In the genomic region with DNA sequence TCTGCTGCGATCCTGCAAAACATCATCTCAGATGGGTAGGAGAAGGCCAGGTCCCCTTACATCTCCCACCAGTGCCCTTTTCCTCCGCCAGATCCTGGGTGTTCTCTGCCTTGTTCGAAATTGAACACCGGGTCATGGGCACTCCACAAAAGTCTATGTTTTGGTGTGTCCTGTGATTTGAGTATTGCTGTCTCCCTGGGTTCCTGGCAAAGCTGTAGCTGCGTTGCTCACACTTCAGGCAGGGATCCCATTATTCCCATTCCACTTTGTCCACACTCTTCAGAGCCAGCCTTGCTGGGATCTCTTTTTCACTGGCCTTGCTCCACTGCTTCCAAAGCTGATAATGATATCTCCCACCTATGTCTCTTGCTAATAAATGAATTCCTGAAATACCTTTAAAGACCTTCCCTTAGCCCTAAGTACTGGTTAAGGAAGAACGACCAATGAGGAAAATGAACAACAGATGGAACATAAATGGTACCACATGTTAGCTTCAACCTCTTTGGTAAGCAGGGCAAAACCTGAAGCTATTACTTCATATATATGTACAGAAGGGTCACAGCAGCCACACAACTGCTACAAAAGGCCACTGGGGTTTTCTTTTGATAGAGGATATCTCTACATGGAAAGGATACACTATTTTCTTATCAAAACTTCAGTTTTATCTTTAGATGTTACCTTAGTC, we compare ENCODE assay signal across 25 mouse cellular contexts. TPM values are rescaled to one million over a fixed set of nuclear protein-coding genes. Genes with fewer than 3 reads are reported as not detected.
DNase-seq lines count a peak whose midpoint lies in the region; ATAC-seq and TF ChIP-seq lines count a peak whose summit lies in the region.
"Had no signal": no experiment of that assay in that cellular context is flagged by ENCODE, and none has a peak within 500 bp of the region (broad histone marks: within the 10 kb centered on the region; RNA-seq: fewer than 3 reads in every experiment).

No protein-coding gene starts in this region.

- H3K9ac ChIP-seq in forebrain, embryonic 12.5 days: no peak overlapping the region
- H3K9ac ChIP-seq in limb, embryonic 15.5 days: no peak overlapping the region
- H3K9ac ChIP-seq: heart, embryonic 15.5 days; hindbrain, embryonic 14.5 days; midbrain, embryonic 12.5 days had no signal

- peak overlapping the region; percentile 74 for H3K27ac ChIP-seq in forebrain, embryonic 10.5 days
- no peak overlapping the region for H3K27ac ChIP-seq in forebrain, embryonic 12.5 days
- peak overlapping the region; percentile 22; the same call in 1 of the 2 replicates for H3K27ac ChIP-seq in embryonic fibroblast, embryonic 13.5 days (ENCODE audit: insufficient read depth, low read length)
- H3K27ac ChIP-seq in limb, embryonic 15.5 days: peak overlapping the region; percentile 68
- H3K27ac ChIP-seq: heart, embryonic 15.5 days; hindbrain, embryonic 14.5 days; layer of hippocampus, adult 2 months; left cerebral cortex, adult 2 months; midbrain, embryonic 12.5 days had no signal

- no peak overlapping the region for H3K4me3 ChIP-seq in forebrain, embryonic 10.5 days
- H3K4me3 ChIP-seq in forebrain, embryonic 12.5 days (replicated peaks): no peak overlapping the region
- H3K4me3 ChIP-seq in embryonic fibroblast, embryonic 13.5 days (ENCODE audit: insufficient read depth, low read length): no peak overlapping the region
- H3K4me3 ChIP-seq in limb, embryonic 15.5 days: no peak overlapping the region
- H3K4me3 ChIP-seq: heart, embryonic 15.5 days; layer of hippocampus, adult 2 months; left cerebral cortex, adult 2 months; midbrain, embryonic 12.5 days; myocyte had no signal

- no peak for TF ChIP-seq POLR2A in embryonic fibroblast, embryonic 13.5 days (IDR thresholded peaks at IDR 0.05; ENCODE audit: low read depth, low read length)

- H3K27me3 ChIP-seq in forebrain, embryonic 10.5 days (ENCODE audit: poor library complexity, severe bottlenecking): no peaks in the 10 kb centered on the region
- no peaks in the 10 kb centered on the region for H3K27me3 ChIP-seq in forebrain, embryonic 12.5 days
- no peaks in the 10 kb centered on the region for H3K27me3 ChIP-seq in limb, embryonic 15.5 days
- H3K27me3 ChIP-seq: CH12.LX; heart, embryonic 15.5 days; midbrain, embryonic 12.5 days had no signal

- 67% methylated on average over 6 of the region's 6 CpGs for WGBS in forebrain, embryonic 10.5 days
- 83% methylated on average over 6 of the region's 6 CpGs for WGBS in forebrain, embryonic 12.5 days
- 32% methylated on average over 6 of the region's 6 CpGs for WGBS in limb, embryonic 15.5 days

- H3K4me2 ChIP-seq in forebrain, embryonic 12.5 days: no peak overlapping the region
- no peak overlapping the region for H3K4me2 ChIP-seq in limb, embryonic 15.5 days
- H3K4me2 ChIP-seq: heart, embryonic 15.5 days; hindbrain, embryonic 14.5 days; midbrain, embryonic 12.5 days had no signal

- H3K4me1 ChIP-seq in forebrain, embryonic 10.5 days: peaks cover 16% of the 10 kb centered on the region
- peaks cover 8% of the 10 kb centered on the region for H3K4me1 ChIP-seq in forebrain, embryonic 12.5 days
- H3K4me1 ChIP-seq in embryonic fibroblast, embryonic 13.5 days (ENCODE audit: control insufficient read depth, insufficient read depth, low read length): peaks cover 2% of the 10 kb centered on the region; the same call in 1 of the 2 replicates
- peaks cover 27% of the 10 kb centered on the region for H3K4me1 ChIP-seq in limb, embryonic 15.5 days
- H3K4me1 ChIP-seq: midbrain, embryonic 12.5 days had no signal

- ATAC-seq in forebrain, embryonic 12.5 days (ENCODE audit: low FRiP score): no peak
- no peak for ATAC-seq in limb, embryonic 15.5 days (ENCODE audit: insufficient number of reproducible peaks, low FRiP score, low TSS enrichment, low read depth)
- ATAC-seq: intestine, postnatal 0 days had no signal

- no peaks in the 10 kb centered on the region for H3K36me3 ChIP-seq in forebrain, embryonic 10.5 days (replicated peaks)
- no peaks in the 10 kb centered on the region for H3K36me3 ChIP-seq in forebrain, embryonic 12.5 days (replicated peaks)
- no peaks in the 10 kb centered on the region for H3K36me3 ChIP-seq in limb, embryonic 15.5 days
- H3K36me3 ChIP-seq: heart, embryonic 15.5 days; midbrain, embryonic 12.5 days had no signal

- no peak for TF ChIP-seq CTCF in embryonic fibroblast, embryonic 13.5 days (IDR thresholded peaks at IDR 0.05; ENCODE audit: borderline replicate concordance, insufficient read depth, low read length)

- DNase-seq in forebrain, embryonic 10.5 days (ENCODE audit: extremely low spot score, low spot score): no peak
- peak; percentile 75 for DNase-seq in embryo, embryonic 11 days
- DNase-seq in urinary bladder, adult 18-20 months (ENCODE audit: low spot score in 2 of 2): no peak
- DNase-seq in urinary bladder, postnatal 36 days (ENCODE audit: low spot score in 2 of 2): no peak
- DNase-seq in T-cell, adult 2 months (ENCODE audit: low spot score): no peak
- DNase-seq: adrenal gland, postnatal 10 days; cerebellum, adult 18-20 months; cerebellum, postnatal 36 days; gastrocnemius, postnatal 10 days; heart, adult 18-20 months; lung, adult 18-20 months; spleen, adult 18-20 months; thymus, adult 18-20 months had no signal

- no peaks in the 10 kb centered on the region for H3K9me3 ChIP-seq in forebrain, embryonic 10.5 days
- H3K9me3 ChIP-seq in forebrain, embryonic 12.5 days: no peaks in the 10 kb centered on the region
- no peaks in the 10 kb centered on the region for H3K9me3 ChIP-seq in limb, embryonic 15.5 days
- H3K9me3 ChIP-seq: heart, embryonic 15.5 days; midbrain, embryonic 12.5 days had no signal

RNA-seq across cellular contexts. Expression of a gene that starts 53.0 kb away (rescaled TPM):
- 22.5 and 23.7 TPM in 2 replicates for polyA plus RNA-seq in forebrain, embryonic 10.5 days (2016; fragmentation: Nextera tagmentation; extraction: Ambion mirVana)
- 34.9 and 45.4 TPM in 2 replicates for polyA plus RNA-seq in forebrain, embryonic 12.5 days (2016; fragmentation: Nextera tagmentation; extraction: Ambion mirVana)
- polyA plus RNA-seq in embryonic fibroblast, embryonic 13.5 days (2011; ENCODE audit: insufficient read length, low read depth, missing spikeins): 78.9 and 165 TPM in 2 replicates
- 31.9 and 43.6 TPM in 2 replicates for polyA plus RNA-seq in limb, embryonic 15.5 days (2015; fragmentation: Nextera tagmentation; extraction: Ambion mirVana)
- polyA plus RNA-seq: liver, adult 2 months had no signal
